ENCODE assay signal across 16 mouse cellular contexts in the genomic region with DNA sequence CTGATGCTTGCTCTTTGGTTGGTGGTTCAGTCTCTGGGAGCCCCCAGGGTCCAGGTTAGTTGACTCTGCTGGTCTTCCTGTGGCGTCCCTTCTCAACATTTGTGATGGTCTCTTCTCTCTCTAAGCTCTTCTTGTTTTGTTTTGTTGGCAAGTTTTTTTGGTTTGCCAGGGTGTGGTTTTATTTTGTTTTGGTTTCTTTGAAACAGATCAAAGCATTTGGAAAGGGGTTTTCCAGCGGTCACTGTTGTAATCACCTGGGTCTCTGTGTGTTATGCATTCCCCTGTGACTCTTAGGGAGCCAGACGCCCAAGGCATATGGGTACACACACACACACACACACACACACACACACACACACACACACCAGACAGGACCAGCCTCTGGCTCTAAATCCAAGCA. TPM values are rescaled to one million over a fixed set of nuclear protein-coding genes. Genes with fewer than 3 reads are reported as not detected.
DNase-seq lines count a peak whose midpoint lies in the region; ATAC-seq and TF ChIP-seq lines count a peak whose summit lies in the region.
"Had no signal": no experiment of that assay in that cellular context is flagged by ENCODE, and none has a peak within 500 bp of the region (broad histone marks: within the 10 kb centered on the region; RNA-seq: fewer than 3 reads in every experiment).

No protein-coding gene starts in this region.

- no peak overlapping the region for H3K4me3 ChIP-seq in forebrain, embryonic 12.5 days (replicated peaks)
- H3K4me3 ChIP-seq in forebrain, embryonic 15.5 days, result no peak overlapping the region
- H3K4me3 ChIP-seq in intestine, embryonic 14.5 days (ENCODE audit: low read depth, low read length), result no peak overlapping the region
- H3K4me3 ChIP-seq in intestine, postnatal 0 days (ENCODE audit: low read depth, low read length), result no peak overlapping the region

- peaks cover 44% of the 10 kb centered on the region for H3K4me1 ChIP-seq in forebrain, embryonic 12.5 days
- H3K4me1 ChIP-seq in forebrain, embryonic 15.5 days, result peaks cover 27% of the 10 kb centered on the region
- peaks cover 6% of the 10 kb centered on the region; the same call in 1 of the 2 replicates for H3K4me1 ChIP-seq in intestine, embryonic 14.5 days (replicated peaks; ENCODE audit: control insufficient read depth, insufficient read depth, low read length)
- H3K4me1 ChIP-seq in intestine, postnatal 0 days (replicated peaks; ENCODE audit: control insufficient read depth, insufficient read depth, low read length), result no peaks in the 10 kb centered on the region

- no peak for ATAC-seq in forebrain, embryonic 12.5 days (ENCODE audit: low FRiP score)
- ATAC-seq in forebrain, embryonic 15.5 days (replicated peaks), result no peak
- no peak for ATAC-seq in intestine, embryonic 14.5 days (replicated peaks; ENCODE audit: low FRiP score, low TSS enrichment, low read depth)
- ATAC-seq in intestine, postnatal 0 days, result no peak
- ATAC-seq in inflammation-experienced regulatory T-cells, adult 6 months, result peak; percentile 69
- ATAC-seq: forebrain, embryonic 14.5 days had no signal

- no peak overlapping the region for H3K27ac ChIP-seq in forebrain, embryonic 12.5 days
- no peak overlapping the region for H3K27ac ChIP-seq in forebrain, embryonic 15.5 days (replicated peaks)
- H3K27ac ChIP-seq in intestine, embryonic 14.5 days (ENCODE audit: low read depth), result no peak overlapping the region
- no peak overlapping the region for H3K27ac ChIP-seq in intestine, postnatal 0 days (ENCODE audit: low read depth, low read length)
- H3K27ac ChIP-seq: hindbrain, embryonic 14.5 days; kidney, embryonic 15.5 days had no signal

- DNase-seq in intestine, embryonic 14.5 days (ENCODE audit: low spot score), result no peak
- peak; percentile 24 for DNase-seq in naive thymus-derived CD4-positive, alpha-beta T cell, adult 2 months (ENCODE audit: low read depth)
- DNase-seq in urinary bladder, postnatal 10 days (ENCODE audit: low spot score), result no peak
- DNase-seq in ovary, adult 18-20 months (ENCODE audit: low spot score), result no peak
- DNase-seq: cerebellum, adult 9-10 months; gastrocnemius, postnatal 14 days; layer of hippocampus, adult 9-11 months; left cerebral cortex, postnatal 4 days; lung, postnatal 10 days had no signal

- H3K9me3 ChIP-seq in forebrain, embryonic 12.5 days, result no peaks in the 10 kb centered on the region
- no peaks in the 10 kb centered on the region for H3K9me3 ChIP-seq in forebrain, embryonic 15.5 days
- H3K9me3 ChIP-seq in intestine, embryonic 14.5 days (ENCODE audit: control insufficient read depth, low read length), result no peaks in the 10 kb centered on the region
- no peaks in the 10 kb centered on the region for H3K9me3 ChIP-seq in intestine, postnatal 0 days (ENCODE audit: control insufficient read depth)
- H3K9me3 ChIP-seq: kidney, embryonic 15.5 days had no signal

- 0 out of 2 replicates have a peak overlapping the region, but pooled peaks have one; percentile 19 for H3K4me2 ChIP-seq in forebrain, embryonic 12.5 days
- no peak overlapping the region for H3K4me2 ChIP-seq in forebrain, embryonic 15.5 days (replicated peaks)
- peak overlapping the region; percentile 49 for H3K4me2 ChIP-seq in intestine, embryonic 14.5 days (ENCODE audit: low read length)
- H3K4me2 ChIP-seq in intestine, postnatal 0 days (replicated peaks; ENCODE audit: low read depth), result no peak overlapping the region
- H3K4me2 ChIP-seq: hindbrain, embryonic 14.5 days had no signal

- H3K36me3 ChIP-seq in forebrain, embryonic 12.5 days (replicated peaks), result no peaks in the 10 kb centered on the region
- no peaks in the 10 kb centered on the region for H3K36me3 ChIP-seq in forebrain, embryonic 15.5 days
- H3K36me3 ChIP-seq in intestine, embryonic 14.5 days (ENCODE audit: control insufficient read depth, insufficient read depth, low read length), result no peaks in the 10 kb centered on the region
- no peaks in the 10 kb centered on the region for H3K36me3 ChIP-seq in intestine, postnatal 0 days (ENCODE audit: control insufficient read depth, insufficient read depth)
- H3K36me3 ChIP-seq: kidney, embryonic 15.5 days had no signal

- no peaks in the 10 kb centered on the region; the same call in 1 of the 2 replicates for H3K27me3 ChIP-seq in forebrain, embryonic 12.5 days
- H3K27me3 ChIP-seq in forebrain, embryonic 15.5 days, result no peaks in the 10 kb centered on the region
- no peaks in the 10 kb centered on the region for H3K27me3 ChIP-seq in intestine, embryonic 14.5 days (replicated peaks; ENCODE audit: control insufficient read depth, insufficient read depth, low read length)
- no peaks in the 10 kb centered on the region for H3K27me3 ChIP-seq in intestine, postnatal 0 days (replicated peaks; ENCODE audit: control insufficient read depth, insufficient read depth, low read length)

- H3K9ac ChIP-seq in forebrain, embryonic 12.5 days, result no peak overlapping the region
- no peak overlapping the region for H3K9ac ChIP-seq in forebrain, embryonic 15.5 days (replicated peaks)
- H3K9ac ChIP-seq in intestine, embryonic 14.5 days (ENCODE audit: low read length), result no peak overlapping the region
- H3K9ac ChIP-seq in intestine, postnatal 0 days (ENCODE audit: low read depth, low read length), result no peak overlapping the region
- H3K9ac ChIP-seq: hindbrain, embryonic 14.5 days; kidney, embryonic 15.5 days had no signal

- 81% methylated on average over 3 of the region's 3 CpGs for WGBS in forebrain, embryonic 12.5 days
- WGBS in forebrain, embryonic 15.5 days, result 67% methylated on average over 3 of the region's 3 CpGs
- 66% methylated on average over 3 of the region's 3 CpGs for WGBS in intestine, embryonic 14.5 days
- 62% methylated on average over 3 of the region's 3 CpGs for WGBS in intestine, postnatal 0 days

- TF ChIP-seq CTCF in intestine, postnatal 0 days (IDR thresholded peaks at IDR 0.05; ENCODE audit: low read depth), result no peak

RNA-seq across cellular contexts. Expression of a gene that starts 57.4 kb away (rescaled TPM):
- 124 and 160 TPM in 2 replicates for polyA plus RNA-seq in forebrain, embryonic 12.5 days (2016; fragmentation: Nextera tagmentation; extraction: Ambion mirVana)
- polyA plus RNA-seq in forebrain, embryonic 15.5 days (2015; fragmentation: Nextera tagmentation; extraction: Ambion mirVana), result 83.9 and 86.1 TPM in 2 replicates
- 46.3 and 47.9 TPM in 2 replicates for polyA plus RNA-seq in intestine, embryonic 14.5 days (2014; fragmentation: Nextera tagmentation; extraction: Ambion mirVana)
- 8.1 and 8.5 TPM in 2 replicates for polyA plus RNA-seq in intestine, postnatal 0 days (2015; fragmentation: Nextera tagmentation; extraction: Ambion mirVana)
- polyA plus RNA-seq in inflammation-experienced regulatory T-cells, adult 6 months (2017; shearing (Covaris generic)), result 1 to 10 TPM in 2 of 3 experiments, under 1 TPM in 1; 0.87 to 3.0 (median 2.8) TPM

Comparison
In these comparisons a context has a peak if more than half of its experiments do, and no peak if none do; other contexts are left out.
1. H3K4me2 ChIP-seq: peak in forebrain, embryonic 12.5 days (single experiment) and intestine, embryonic 14.5 days (single experiment); none in forebrain, embryonic 15.5 days (single experiment) and intestine, postnatal 0 days (single experiment).